Mouse (Mus musculus) 3134 (cell line): Measurements from ENCODE around the gene Slc15a3.

ENCODE experiments used
- DNase-seq: peaks from one replicate; pipeline ENCODE4 v3.0.0-alpha.2; 2011; ENCODE audit warnings: low spot score; ENCODE audit not compliant: insufficient read length; ENCODE audit errors: extremely low read depth

The Slc15a3 gene

GRCm38 (mm10) chr19:10904927-10905727 is 65.6 kb downstream of the Slc15a3 start:
- DNase-seq, result no peak

- no peak for DNase-seq
Observed at GRCm38 (mm10) chr19:10905728-10906000, 66.1 kb downstream of the Slc15a3 start.

DNA sequence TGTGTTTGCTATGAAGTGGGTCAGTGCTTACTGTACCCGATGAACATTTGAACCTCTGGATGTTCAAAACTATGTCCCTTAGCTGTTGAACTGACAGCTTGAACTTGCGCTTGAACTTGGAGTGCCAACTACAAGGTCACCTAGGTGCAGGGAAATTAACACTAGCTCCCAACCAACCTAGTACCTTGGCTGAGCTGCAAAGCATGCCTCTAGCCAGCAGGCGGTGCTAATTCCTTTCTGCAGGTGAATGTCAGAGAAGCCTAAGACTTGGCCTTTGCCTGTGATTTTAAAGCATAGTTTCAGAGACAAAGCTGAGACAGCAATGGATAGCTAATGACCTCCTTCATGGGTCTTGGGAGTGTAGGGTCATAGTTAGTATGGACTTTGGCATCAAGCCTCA is 68.4 kb downstream of the Slc15a3 start:
- no peak for DNase-seq
